Mouse (Mus musculus): ENCODE measurements around the gene Bdnf.

Gene Bdnf

GRCm38 (mm10) chr2:109704053-109704452 is 29.6 kb downstream of the Bdnf start:
- no peak for DNase-seq (ENCODE audit: extremely low read depth, insufficient read length, low spot score)

- no peak for DNase-seq (ENCODE audit: extremely low read depth, insufficient read length, low spot score)
Measured at GRCm38 (mm10) chr2:109706524-109706923, 32.0 kb downstream of the Bdnf start.

- no peak for DNase-seq (ENCODE audit: extremely low read depth, insufficient read length, low spot score)
Measured at GRCm38 (mm10) chr2:109709346-109709745, 34.8 kb downstream of the Bdnf start.

- DNase-seq (ENCODE audit: extremely low read depth, insufficient read length, low spot score) = no peak
Measured at GRCm38 (mm10) chr2:109711049-109711448, 36.5 kb downstream of the Bdnf start.

GRCm38 (mm10) chr2:109725261-109725660 is 50.8 kb downstream of the Bdnf start:
- DNase-seq (ENCODE audit: extremely low read depth, insufficient read length, low spot score) = no peak

- DNase-seq (ENCODE audit: extremely low read depth, insufficient read length, low spot score) = peak; percentile 11
Measured at GRCm38 (mm10) chr2:109725831-109726230, 51.3 kb downstream of the Bdnf start.

GRCm38 (mm10) chr2:109729221-109729620 is 54.7 kb downstream of the Bdnf start:
- DNase-seq (ENCODE audit: extremely low read depth, insufficient read length, low spot score) = no peak

GRCm38 (mm10) chr2:109733201-109734039 is 58.9 kb downstream of the Bdnf start:
- DNase-seq (ENCODE audit: extremely low read depth, insufficient read length, low spot score) = no peak

- DNase-seq (ENCODE audit: extremely low read depth, insufficient read length, low spot score) = no peak
Measured at GRCm38 (mm10) chr2:109734228-109734627, 59.7 kb downstream of the Bdnf start.

- no peak for DNase-seq (ENCODE audit: extremely low read depth, insufficient read length, low spot score)
Measured at GRCm38 (mm10) chr2:109734666-109735065, 60.2 kb downstream of the Bdnf start.

GRCm38 (mm10) chr2:109735347-109735746 is 60.8 kb downstream of the Bdnf start:
- no peak for DNase-seq (ENCODE audit: extremely low read depth, insufficient read length, low spot score)

GRCm38 (mm10) chr2:109736306-109736705 is 61.8 kb downstream of the Bdnf start:
- no peak for DNase-seq (ENCODE audit: extremely low read depth, insufficient read length, low spot score)

GRCm38 (mm10) chr2:109738331-109738730 is 63.8 kb downstream of the Bdnf start:
- no peak for DNase-seq (ENCODE audit: extremely low read depth, insufficient read length, low spot score)

- no peak for DNase-seq (ENCODE audit: extremely low read depth, insufficient read length, low spot score)
Measured at GRCm38 (mm10) chr2:109743208-109743960, 68.9 kb downstream of the Bdnf start.

GRCm38 (mm10) chr2:109746223-109746622 is 71.7 kb downstream of the Bdnf start:
- no peak for DNase-seq (ENCODE audit: extremely low read depth, insufficient read length, low spot score)

- DNase-seq (ENCODE audit: extremely low read depth, insufficient read length, low spot score) = no peak
Measured at GRCm38 (mm10) chr2:109748412-109748811, 73.9 kb downstream of the Bdnf start.

- DNase-seq (ENCODE audit: extremely low read depth, insufficient read length, low spot score) = no peak
Measured at GRCm38 (mm10) chr2:109748815-109749214, 74.3 kb downstream of the Bdnf start.

- DNase-seq (ENCODE audit: extremely low read depth, insufficient read length, low spot score) = no peak
Measured at GRCm38 (mm10) chr2:109749964-109750363, 75.5 kb downstream of the Bdnf start.

- no peak for DNase-seq (ENCODE audit: extremely low read depth, insufficient read length, low spot score)
Measured at GRCm38 (mm10) chr2:109750484-109750883, 76.0 kb downstream of the Bdnf start.

GRCm38 (mm10) chr2:109756305-109756704 is 81.8 kb downstream of the Bdnf start:
- DNase-seq (ENCODE audit: extremely low read depth, insufficient read length, low spot score) = no peak

- no peak for DNase-seq (ENCODE audit: extremely low read depth, insufficient read length, low spot score)
Measured at GRCm38 (mm10) chr2:109766772-109767171, 92.3 kb downstream of the Bdnf start.

GRCm38 (mm10) chr2:109768814-109769213 is 94.3 kb downstream of the Bdnf start:
- no peak for DNase-seq (ENCODE audit: extremely low read depth, insufficient read length, low spot score)

All from 3134 (cell line).